Mouse (Mus musculus) forebrain, embryonic 11.5 days (tissue): ENCODE measurements around the gene Slc5a10. TPM values are rescaled to one million over a fixed set of nuclear protein-coding genes. Genes with fewer than 3 reads are reported as not detected.
"Not testable (repeated sequence)": the region's sequence is repeated elsewhere in the genome, so short reads cannot be mapped to it uniquely, and the experiment has no call there.

Experiments
- ATAC-seq: fragments of 200-750 bp; cut with Nextera tagmentation; replicated peaks from 2 replicates; pipeline ENCODE4 v1.8.0; 2017; ENCODE audit warnings: moderate TSS enrichment; ENCODE audit not compliant: low FRiP score
- DNase-seq: peaks from one replicate; pipeline ENCODE4 v3.0.0-alpha.2; 2017; ENCODE audit warnings: low spot score
- H3K27ac ChIP-seq: fragments of 300-500 bp; sonication (generic); 2 replicates; pipeline ENCODE4 v1.5.1; 2014; ENCODE audit warnings: low read depth, low read length
- H3K27me3 ChIP-seq: fragments of 300-500 bp; sonication (generic); 2 replicates; pipeline ENCODE4 v1.6.1; 2014; ENCODE audit warnings: mild to moderate bottlenecking, low read length, mixed read lengths; ENCODE audit not compliant: control insufficient read depth, insufficient read depth
- H3K36me3 ChIP-seq: fragments of 300-500 bp; sonication (generic); 2 replicates; pipeline ENCODE4 v1.6.1; 2014; ENCODE audit warnings: mild to moderate bottlenecking, low read length, moderate library complexity, mixed read lengths; ENCODE audit not compliant: control insufficient read depth, insufficient read depth
- H3K4me1 ChIP-seq: fragments of 300-500 bp; sonication (generic); replicated peaks from 2 replicates; pipeline ENCODE4 v1.6.1; 2014; ENCODE audit warnings: low read length, mixed read lengths; ENCODE audit not compliant: control insufficient read depth, insufficient read depth
- H3K4me2 ChIP-seq: fragments of 300-500 bp; sonication (generic); 2 replicates; pipeline ENCODE4 v1.6.1; 2014; ENCODE audit warnings: low read depth, mild to moderate bottlenecking, low read length, moderate library complexity, mixed read lengths; ENCODE audit not compliant: severe bottlenecking
- H3K4me3 ChIP-seq: fragments of 300-500 bp; sonication (generic); 2 replicates; pipeline ENCODE4 v1.5.1; 2014; ENCODE audit warnings: low read depth, low read length
- H3K9ac ChIP-seq: fragments of 300-500 bp; sonication (generic); 2 replicates; pipeline ENCODE4 v1.6.1; 2014; ENCODE audit warnings: low read length
- H3K9me3 ChIP-seq: fragments of 300-500 bp; sonication (generic); 2 replicates; pipeline ENCODE4 v1.6.1; 2016; ENCODE audit warnings: low read length, mixed read lengths; ENCODE audit not compliant: control insufficient read depth
- WGBS: fragments of 180-500 bp; shearing (Covaris S2); extraction: QIAGEN DNeasy Blood & Tissue Kit; methylation state at CpG from one replicate; pipeline ENCODE4 v1.1.7; 2014; 5-methylcytosine and 5-hydroxymethylcytosine counted together
- polyA plus RNA-seq: library from polyadenylated mRNA; unstranded; fragments of >200 nt; fragmentation: Nextera tagmentation; extraction: Ambion mirVana; gene quantifications from 2 replicates; pipeline ENCODE4 v1.2.1, GENCODE M21; 2014

Gene Slc5a10
- polyA plus RNA-seq, 1 experiment from 2014 or later: not detected

DNA sequence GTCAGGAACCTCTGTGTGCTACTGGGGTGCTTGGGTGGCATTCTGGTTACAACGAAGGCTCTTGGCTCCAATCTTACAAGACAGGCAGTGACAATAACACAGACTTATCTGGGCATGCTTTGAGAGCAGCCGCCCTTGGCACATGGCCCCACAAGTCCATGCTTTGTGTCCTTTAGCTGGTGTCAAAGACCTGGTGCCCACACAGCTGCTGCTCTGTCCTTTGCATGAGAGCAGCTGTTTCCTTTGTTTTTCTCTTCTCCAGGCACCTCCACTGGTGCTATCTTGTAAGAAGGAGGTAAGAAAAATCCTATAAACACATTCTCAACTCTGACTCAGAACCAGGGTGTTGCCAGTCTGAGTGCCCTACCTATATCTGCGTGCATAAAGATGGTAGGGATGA lies 82.8 kb downstream of the Slc5a10 start:
- 92% methylated on average over 3 of the region's 3 CpGs for WGBS
- Histone ChIP-seq H3K4me3 (no peak overlapping the region), H3K9ac (no peak overlapping the region), H3K4me1 (no peaks in the 10 kb centered on the region), H3K27me3 (no peaks in the 10 kb centered on the region), H3K36me3 (no peaks in the 10 kb centered on the region), H3K27ac (no peak overlapping the region), H3K4me2 (no peak overlapping the region), H3K9me3 (no peaks in the 10 kb centered on the region)
- no peak for ATAC-seq
- no peak for DNase-seq

DNA sequence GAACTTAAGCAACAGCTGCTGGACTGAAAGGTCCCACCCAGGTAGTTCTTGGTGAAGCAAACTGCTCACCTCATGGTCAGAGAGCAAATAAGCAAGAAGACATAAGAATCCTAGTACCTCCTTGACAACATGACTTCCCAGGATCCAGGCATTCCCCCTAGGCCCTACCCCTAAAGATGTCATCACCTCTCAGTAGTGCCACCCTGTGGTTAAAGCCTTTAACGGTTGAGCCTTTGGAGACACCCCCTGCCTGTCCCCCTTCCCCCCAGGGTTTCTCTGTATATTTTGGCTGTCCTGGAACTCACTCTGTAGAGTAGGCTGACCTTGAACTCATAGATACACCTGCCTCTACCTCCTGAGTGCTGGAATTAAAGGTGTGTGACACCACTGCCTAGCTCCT lies 83.2 kb downstream of the Slc5a10 start:
- ATAC-seq (no peak), DNase-seq (no peak)
- no peaks in the 10 kb centered on the region for H3K27me3 ChIP-seq
- no peaks in the 10 kb centered on the region for H3K9me3 ChIP-seq
- WGBS: 60% methylated on average over 1 of the region's 1 CpGs
- no peak overlapping the region for H3K27ac ChIP-seq
- H3K4me3 ChIP-seq: no peak overlapping the region
- H3K9ac ChIP-seq: no peak overlapping the region
- no peaks in the 10 kb centered on the region for H3K36me3 ChIP-seq
- H3K4me2 ChIP-seq: no peak overlapping the region
- no peaks in the 10 kb centered on the region for H3K4me1 ChIP-seq

DNA sequence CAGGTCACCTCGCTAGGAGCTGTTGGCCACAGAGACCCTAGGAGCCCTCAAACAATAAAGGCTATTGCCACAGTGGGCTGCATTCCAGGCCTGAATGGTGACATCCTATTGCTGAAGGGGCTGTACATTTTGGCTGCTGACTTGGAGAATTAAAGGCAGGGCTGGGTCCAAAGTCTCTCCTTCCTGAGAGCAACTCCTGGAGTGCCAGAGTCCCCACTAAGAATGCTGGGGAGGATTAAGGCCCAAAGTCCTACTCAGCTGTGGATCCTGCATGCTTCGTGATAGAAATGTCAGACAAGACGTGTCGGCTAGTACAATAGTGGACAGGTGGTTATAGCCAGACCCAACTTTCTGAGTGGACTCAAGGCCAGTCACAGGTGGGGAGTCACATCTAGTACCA lies 84.3 kb downstream of the Slc5a10 start:
- not testable (repeated sequence) for H3K4me3 ChIP-seq, ATAC-seq, H3K4me2 ChIP-seq, H3K27me3 ChIP-seq, H3K9me3 ChIP-seq, H3K36me3 ChIP-seq, H3K9ac ChIP-seq, H3K27ac ChIP-seq, H3K4me1 ChIP-seq, DNase-seq
- 95% methylated on average over 3 of the region's 4 CpGs for WGBS

DNA sequence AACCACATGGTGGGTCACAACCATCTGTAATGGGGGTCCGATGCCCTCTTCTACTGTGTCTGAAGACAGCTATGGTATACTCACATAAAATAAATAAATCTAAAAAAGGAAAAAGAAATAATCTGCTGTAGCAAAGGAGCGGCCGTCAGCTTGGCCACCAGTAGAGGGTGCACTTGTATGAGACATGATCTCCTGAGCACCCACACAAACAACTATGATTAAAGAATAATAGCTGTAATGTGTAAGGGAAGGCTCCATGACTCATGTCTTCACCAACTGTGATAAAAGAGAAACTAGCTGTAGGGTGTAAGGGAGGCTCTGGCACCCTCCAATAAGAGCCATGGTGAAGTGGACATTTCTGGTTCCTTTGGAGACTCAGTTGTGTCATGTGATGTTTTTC lies 91.0 kb downstream of the Slc5a10 start:
- Histone ChIP-seq H3K9me3 (no peaks in the 10 kb centered on the region), H3K9ac (no peak overlapping the region), H3K27me3 (no peaks in the 10 kb centered on the region), H3K27ac (no peak overlapping the region), H3K4me3 (no peak overlapping the region), H3K4me2 (no peak overlapping the region), H3K36me3 (no peaks in the 10 kb centered on the region), H3K4me1 (no peaks in the 10 kb centered on the region)
- DNase-seq (no peak), ATAC-seq (no peak)
- WGBS: 75% methylated on average over 3 of the region's 3 CpGs

DNA sequence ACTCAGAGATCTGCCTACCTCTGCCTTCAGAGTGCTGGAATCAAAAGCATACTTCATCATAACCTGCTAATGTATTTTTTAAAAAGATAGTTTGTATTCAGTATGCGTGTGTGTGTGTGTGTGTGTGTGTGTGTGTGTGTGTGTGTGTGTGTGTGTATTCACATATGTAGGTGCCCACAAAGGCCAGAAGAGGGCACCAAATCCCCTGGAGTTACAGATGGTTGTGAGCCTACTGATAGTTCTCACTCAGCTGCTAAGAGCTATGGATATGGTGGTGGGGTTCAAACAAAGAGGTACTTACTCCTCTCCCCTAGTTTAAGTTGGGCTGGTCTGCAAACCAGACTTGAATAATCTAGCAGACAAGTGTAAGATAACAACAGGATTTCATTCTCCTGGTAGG lies 94.1 kb downstream of the Slc5a10 start:
- Histone ChIP-seq H3K9me3 (no peaks in the 10 kb centered on the region), H3K36me3 (no peaks in the 10 kb centered on the region), H3K9ac (no peak overlapping the region), H3K4me3 (no peak overlapping the region), H3K27ac (no peak overlapping the region), H3K4me1 (no peaks in the 10 kb centered on the region), H3K27me3 (no peaks in the 10 kb centered on the region), H3K4me2 (no peak overlapping the region)
- ATAC-seq: no peak
- 74% methylated on average over 1 of the region's 1 CpGs for whole genome bisulfite sequencing
- DNase-seq: no peak

DNA sequence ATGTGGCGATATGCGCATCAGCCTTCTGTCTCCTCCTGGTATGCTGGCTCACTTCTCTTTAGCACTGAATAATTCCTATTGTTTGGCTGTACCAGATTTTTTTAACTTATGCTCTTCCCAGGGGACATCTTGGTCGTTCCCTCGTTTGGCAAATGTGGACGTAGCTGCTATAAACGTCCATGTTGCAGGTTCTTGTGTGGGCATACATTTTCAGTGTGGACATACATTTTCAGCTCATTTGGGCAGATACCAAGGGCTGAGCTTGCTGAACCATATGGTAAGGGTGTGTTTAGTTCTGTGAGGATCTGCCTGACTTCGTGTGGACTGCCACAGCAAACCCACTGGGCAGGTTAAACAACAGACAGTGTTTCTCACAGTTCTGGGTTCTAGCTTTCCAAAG lies 95.5 kb downstream of the Slc5a10 start:
- no peak overlapping the region for H3K4me3 ChIP-seq
- no peaks in the 10 kb centered on the region for H3K9me3 ChIP-seq
- H3K4me1 ChIP-seq: no peaks in the 10 kb centered on the region
- H3K27me3 ChIP-seq: no peaks in the 10 kb centered on the region; the same call in 1 of the 2 replicates
- no peaks in the 10 kb centered on the region for H3K36me3 ChIP-seq
- H3K9ac ChIP-seq: no peak overlapping the region
- DNase-seq (no peak), ATAC-seq (no peak)
- no peak overlapping the region for H3K27ac ChIP-seq
- H3K4me2 ChIP-seq: no peak overlapping the region
- 86% methylated on average over 7 of the region's 7 CpGs for WGBS

Other genes with a start within 250 kb of the Slc5a10 start
- 66.1 and 71.9 TPM in 2 replicates for gene Mfap4, start 235.4 kb downstream of the Slc5a10 start, polyA plus RNA-seq
- 80.1 and 81.6 TPM in 2 replicates for gene Mapk7, start 226.4 kb downstream of the Slc5a10 start, polyA plus RNA-seq
- 41.7 and 46.0 TPM in 2 replicates for gene B9d1, start 215.7 kb downstream of the Slc5a10 start, polyA plus RNA-seq
- 31.2 and 34.1 TPM in 2 replicates for gene Epn2, start 141.1 kb downstream of the Slc5a10 start, polyA plus RNA-seq
- gene Grap, start 67.6 kb downstream of the Slc5a10 start, polyA plus RNA-seq: 5.6 and 5.9 TPM in 2 replicates
- 0.65 and 0.92 TPM in 2 replicates for gene Fam83g, start 36.7 kb downstream of the Slc5a10 start, polyA plus RNA-seq
- 48.8 and 49.4 TPM in 2 replicates for gene Prpsap2, start 41.3 kb upstream of the Slc5a10 start, polyA plus RNA-seq
- gene Ulk2, start 134.2 kb upstream of the Slc5a10 start, polyA plus RNA-seq: 28.8 and 31.3 TPM in 2 replicates
- gene Akap10, start 209.4 kb upstream of the Slc5a10 start, polyA plus RNA-seq: 17.2 and 18.6 TPM in 2 replicates
- 19.0 and 20.2 TPM in 2 replicates for gene Specc1, start 235.9 kb upstream of the Slc5a10 start, polyA plus RNA-seq